ENCODE assay signal across 12 mouse cellular contexts in genomic region chr17:30524451-30524850, GRCm38 (mm10). TPM values are rescaled to one million over a fixed set of nuclear protein-coding genes. Genes with fewer than 3 reads are reported as not detected.
DNase-seq lines count a peak whose midpoint lies in the region; ATAC-seq and TF ChIP-seq lines count a peak whose summit lies in the region.
"Had no signal": no experiment of that assay in that cellular context is flagged by ENCODE, and none has a peak within 500 bp of the region (broad histone marks: within the 10 kb centered on the region; RNA-seq: fewer than 3 reads in every experiment).

No protein-coding gene starts in this region.

- no peak for DNase-seq in cerebellum, postnatal 4 days (ENCODE audit: low spot score in 2 of 2)
- peak; percentile 59 to 75 for DNase-seq in layer of hippocampus, postnatal 14 days (ENCODE audit: low spot score in 2 of 2)
- DNase-seq in telencephalon, adult 2 months (ENCODE audit: low read depth, low spot score), result peak; percentile 82
- no peak for DNase-seq in liver, postnatal 0 days
- DNase-seq: adrenal gland, postnatal 25 days had no signal

- WGBS in heart, embryonic 12.5 days, result 72% methylated on average over 7 of the region's 7 CpGs
- 49% methylated on average over 7 of the region's 7 CpGs for WGBS in liver, postnatal 0 days (ENCODE audit: insufficient replicate concordance)

- ATAC-seq in cerebellum, adult (ENCODE audit: insufficient number of reproducible peaks, low FRiP score, low TSS enrichment), result peak; percentile 95
- ATAC-seq in megakaryocyte, adult 5-6 weeks (ENCODE audit: poor library complexity, severe bottlenecking), result no peak
- no peak for ATAC-seq in heart, embryonic 12.5 days (ENCODE audit: insufficient number of reproducible peaks, low FRiP score)
- ATAC-seq in liver, postnatal 0 days, result no peak

- peaks cover 73% of the 10 kb centered on the region for H3K4me1 ChIP-seq in megakaryocyte, embryonic 14.5 days
- H3K4me1 ChIP-seq in heart, embryonic 12.5 days (replicated peaks), result peaks cover 23% of the 10 kb centered on the region
- H3K4me1 ChIP-seq in liver, postnatal 0 days (ENCODE audit: insufficient read depth), result peaks cover 6% of the 10 kb centered on the region; the same call in 1 of the 2 replicates
- H3K4me1 ChIP-seq: hindbrain, embryonic 15.5 days; limb, embryonic 15.5 days had no signal

- H3K27me3 ChIP-seq in megakaryocyte, embryonic 14.5 days (replicated peaks), result no peaks in the 10 kb centered on the region
- H3K27me3 ChIP-seq in heart, embryonic 12.5 days (replicated peaks), result no peaks in the 10 kb centered on the region
- H3K27me3 ChIP-seq in liver, postnatal 0 days (ENCODE audit: insufficient read depth, low read length), result no peaks in the 10 kb centered on the region
- H3K27me3 ChIP-seq: embryonic facial prominence, embryonic 13.5 days; hindbrain, embryonic 15.5 days; limb, embryonic 15.5 days had no signal

- TF ChIP-seq EP300 in liver, postnatal 0 days (IDR thresholded peaks at IDR 0.05; ENCODE audit: low read depth), result no peak

- H3K9ac ChIP-seq in heart, embryonic 12.5 days, result no peak overlapping the region
- H3K9ac ChIP-seq in liver, postnatal 0 days (replicated peaks), result no peak overlapping the region
- H3K9ac ChIP-seq: embryonic facial prominence, embryonic 13.5 days; hindbrain, embryonic 15.5 days; limb, embryonic 15.5 days had no signal

- TF ChIP-seq CTCF in liver, postnatal 0 days (IDR thresholded peaks at IDR 0.05; ENCODE audit: low read depth), result no peak

- H3K4me2 ChIP-seq in heart, embryonic 12.5 days, result no peak overlapping the region
- no peak overlapping the region for H3K4me2 ChIP-seq in liver, postnatal 0 days (ENCODE audit: low read depth, low read length)
- H3K4me2 ChIP-seq: embryonic facial prominence, embryonic 13.5 days; hindbrain, embryonic 15.5 days; limb, embryonic 15.5 days had no signal

- peaks cover 6% of the 10 kb centered on the region; the same call in 1 of the 2 replicates for H3K9me3 ChIP-seq in megakaryocyte, embryonic 14.5 days
- H3K9me3 ChIP-seq in heart, embryonic 12.5 days (replicated peaks), result no peaks in the 10 kb centered on the region
- no peaks in the 10 kb centered on the region for H3K9me3 ChIP-seq in liver, postnatal 0 days (ENCODE audit: low read length)
- H3K9me3 ChIP-seq: embryonic facial prominence, embryonic 13.5 days; hindbrain, embryonic 15.5 days; limb, embryonic 15.5 days had no signal

- H3K4me3 ChIP-seq in megakaryocyte, embryonic 14.5 days (replicated peaks), result peak overlapping the region; percentile 70
- H3K4me3 ChIP-seq in heart, embryonic 12.5 days, result no peak overlapping the region
- H3K4me3 ChIP-seq in liver, postnatal 0 days (ENCODE audit: low read depth, low read length), result no peak overlapping the region
- H3K4me3 ChIP-seq: embryonic facial prominence, embryonic 13.5 days; hindbrain, embryonic 15.5 days; limb, embryonic 15.5 days had no signal

- H3K27ac ChIP-seq in heart, embryonic 12.5 days (ENCODE audit: poor library complexity, severe bottlenecking), result no peak overlapping the region
- no peak overlapping the region for H3K27ac ChIP-seq in liver, postnatal 0 days (ENCODE audit: low read depth)
- H3K27ac ChIP-seq: embryonic facial prominence, embryonic 13.5 days; hindbrain, embryonic 15.5 days; limb, embryonic 15.5 days had no signal

- peaks cover 85% of the 10 kb centered on the region for H3K36me3 ChIP-seq in megakaryocyte, embryonic 14.5 days (replicated peaks; ENCODE audit: low read length)
- peaks cover 8% of the 10 kb centered on the region for H3K36me3 ChIP-seq in heart, embryonic 12.5 days
- peaks cover 4% of the 10 kb centered on the region; the same call in 1 of the 2 replicates for H3K36me3 ChIP-seq in liver, postnatal 0 days (replicated peaks; ENCODE audit: insufficient read depth, low read length)
- H3K36me3 ChIP-seq: hindbrain, embryonic 15.5 days had no signal

RNA-seq across cellular contexts. Expression of gene Btbd9, which starts 51.8 kb away (rescaled TPM):
- 80.3 and 125 TPM in 2 replicates for polyA plus RNA-seq in megakaryocyte, embryonic 14.5 days (2012; ENCODE audit: insufficient read depth, low replicate concordance)
- 16.3 and 21.0 TPM in 2 replicates for total RNA-seq in megakaryocyte, adult 5-6 weeks (2015)
- total RNA-seq in megakaryocyte, adult 5-6 weeks (2017), result 12.6 and 15.5 TPM in 2 replicates
- 100 to 1,000 TPM; 117 TPM for total RNA-seq in layer of hippocampus, postnatal 14 days (2021)
- polyA plus RNA-seq in heart, embryonic 12.5 days (2016; fragmentation: Nextera tagmentation; extraction: Ambion mirVana), result 41.3 and 42.0 TPM in 2 replicates
- 16.5 and 17.2 TPM in 2 replicates for polyA plus RNA-seq in liver, postnatal 0 days (2015; fragmentation: Nextera tagmentation; extraction: Ambion mirVana)

Comparison
In these comparisons a context has a peak if more than half of its experiments do, and no peak if none do; other contexts are left out.
1. DNase-seq: peak in layer of hippocampus, postnatal 14 days (2 of 2) and telencephalon, adult 2 months (single experiment); none in cerebellum, postnatal 4 days (0 of 2) and liver, postnatal 0 days (single experiment).